Mouse (Mus musculus) kidney, embryonic 14.5 days (tissue): Measurements from ENCODE around the gene Mras. TPM values are rescaled to one million over a fixed set of nuclear protein-coding genes. Genes with fewer than 3 reads are reported as not detected.

Experiments
- ATAC-seq: fragments of 200-750 bp; cut with Nextera tagmentation; 2 replicates; pipeline ENCODE4 v1.8.0; 2017; ENCODE audit warnings: moderate number of reproducible peaks, mild to moderate bottlenecking, moderate TSS enrichment, moderate library complexity; ENCODE audit not compliant: low FRiP score, low TSS enrichment
- H3K27ac ChIP-seq: fragments of 300-500 bp; sonication (generic); 2 replicates; pipeline ENCODE4 v1.5.1; 2014; ENCODE audit warnings: low read depth, mild to moderate bottlenecking, low read length, moderate library complexity, mixed read lengths
- H3K27me3 ChIP-seq: fragments of 300-500 bp; sonication (generic); 2 replicates; pipeline ENCODE4 v1.6.1; 2014; ENCODE audit warnings: mild to moderate bottlenecking, low read length; ENCODE audit not compliant: control insufficient read depth, insufficient read depth
- H3K36me3 ChIP-seq: fragments of 300-500 bp; sonication (generic); 2 replicates; pipeline ENCODE4 v1.6.1; 2014; ENCODE audit warnings: low read length, mixed read lengths; ENCODE audit not compliant: control insufficient read depth, insufficient read depth
- H3K4me1 ChIP-seq: fragments of 300-500 bp; sonication (generic); 2 replicates; pipeline ENCODE4 v1.6.1; 2014; ENCODE audit warnings: low read length, mixed read lengths; ENCODE audit not compliant: control insufficient read depth, insufficient read depth
- H3K4me2 ChIP-seq: fragments of 300-500 bp; sonication (generic); replicated peaks from 2 replicates; pipeline ENCODE4 v1.6.1; 2014; ENCODE audit warnings: low read depth, mild to moderate bottlenecking, low read length
- H3K4me3 ChIP-seq: fragments of 300-500 bp; sonication (generic); 2 replicates; pipeline ENCODE4 v1.5.1; 2014; ENCODE audit warnings: mild to moderate bottlenecking, low read length
- H3K9ac ChIP-seq: fragments of 300-500 bp; sonication (generic); 2 replicates; pipeline ENCODE4 v1.6.1; 2014; ENCODE audit warnings: low read depth, mild to moderate bottlenecking, low read length, moderate library complexity
- H3K9me3 ChIP-seq: fragments of 300-500 bp; sonication (generic); 2 replicates; pipeline ENCODE4 v1.6.1; 2016; ENCODE audit warnings: low read length; ENCODE audit not compliant: control insufficient read depth
- whole genome bisulfite sequencing: fragments of 180-500 bp; shearing (Covaris S2); extraction: QIAGEN DNeasy Blood & Tissue Kit; methylation state at CpG from one replicate; pipeline ENCODE4 v1.1.7; 2014; 5-methylcytosine and 5-hydroxymethylcytosine counted together
- polyA plus RNA-seq: library from polyadenylated mRNA; unstranded; fragments of >200 nt; fragmentation: Nextera tagmentation; extraction: Ambion mirVana; gene quantifications from 2 replicates; pipeline ENCODE4 v1.2.1, GENCODE M21; 2014

Mras gene
- polyA plus RNA-seq, 1 experiment from 2014 or later: 11.8 TPM

DNA sequence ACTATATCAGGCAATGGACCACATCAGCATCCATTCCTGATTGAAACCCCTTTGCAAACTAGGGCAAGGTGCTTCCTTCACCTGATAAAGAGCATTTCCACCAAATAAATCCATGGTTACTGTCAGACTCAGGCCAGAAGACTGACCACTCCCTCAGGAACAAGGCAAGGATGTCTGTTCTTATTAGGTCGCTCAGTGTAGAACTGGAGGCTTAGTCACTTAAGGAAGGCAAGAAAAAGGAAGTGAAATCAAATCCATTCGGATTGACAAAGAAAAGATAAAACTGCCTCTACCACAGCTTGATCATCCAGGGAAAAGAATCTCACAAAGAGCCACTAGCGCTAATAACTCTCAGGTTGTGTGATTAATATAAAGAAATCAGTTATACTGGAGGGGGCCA is 27.9 kb downstream of the Mras start:
- no peaks in the 10 kb centered on the region for H3K36me3 ChIP-seq
- H3K27ac ChIP-seq: no peak overlapping the region
- ATAC-seq: no peak
- H3K27me3 ChIP-seq: no peaks in the 10 kb centered on the region
- H3K4me3 ChIP-seq: no peak overlapping the region
- H3K9me3 ChIP-seq: no peaks in the 10 kb centered on the region
- WGBS: 81% methylated on average over 3 of the region's 3 CpGs
- no peaks in the 10 kb centered on the region for H3K4me1 ChIP-seq
- no peak overlapping the region for H3K4me2 ChIP-seq
- no peak overlapping the region for H3K9ac ChIP-seq

- WGBS: 75% methylated on average over 9 of the region's 9 CpGs
- Histone ChIP-seq H3K4me2 (no peak overlapping the region), H3K36me3 (no peaks in the 10 kb centered on the region), H3K4me1 (no peaks in the 10 kb centered on the region), H3K9ac (no peak overlapping the region), H3K27ac (no peak overlapping the region), H3K27me3 (no peaks in the 10 kb centered on the region), H3K9me3 (no peaks in the 10 kb centered on the region), H3K4me3 (no peak overlapping the region)
- ATAC-seq: no peak
Measured at GRCm38 (mm10) chr9:99401288-99401974, 35.8 kb downstream of the Mras start.

- Histone ChIP-seq H3K4me3 (no peak overlapping the region), H3K27ac (no peak overlapping the region), H3K27me3 (no peaks in the 10 kb centered on the region), H3K9ac (no peak overlapping the region), H3K4me2 (no peak overlapping the region), H3K36me3 (no peaks in the 10 kb centered on the region), H3K9me3 (no peaks in the 10 kb centered on the region), H3K4me1 (no peaks in the 10 kb centered on the region)
- 77% methylated on average over 6 of the region's 6 CpGs for whole genome bisulfite sequencing
- ATAC-seq: no peak
Measured at GRCm38 (mm10) chr9:99400781-99401180, 36.4 kb downstream of the Mras start.

GRCm38 (mm10) chr9:99397056-99397815 is 39.9 kb downstream of the Mras start:
- Histone ChIP-seq H3K27me3 (no peaks in the 10 kb centered on the region), H3K4me1 (no peaks in the 10 kb centered on the region), H3K9ac (no peak overlapping the region), H3K9me3 (no peaks in the 10 kb centered on the region), H3K27ac (no peak overlapping the region), H3K4me3 (no peak overlapping the region), H3K36me3 (no peaks in the 10 kb centered on the region), H3K4me2 (no peak overlapping the region)
- WGBS: 80% methylated on average over 13 of the region's 13 CpGs
- ATAC-seq: no peak

DNA sequence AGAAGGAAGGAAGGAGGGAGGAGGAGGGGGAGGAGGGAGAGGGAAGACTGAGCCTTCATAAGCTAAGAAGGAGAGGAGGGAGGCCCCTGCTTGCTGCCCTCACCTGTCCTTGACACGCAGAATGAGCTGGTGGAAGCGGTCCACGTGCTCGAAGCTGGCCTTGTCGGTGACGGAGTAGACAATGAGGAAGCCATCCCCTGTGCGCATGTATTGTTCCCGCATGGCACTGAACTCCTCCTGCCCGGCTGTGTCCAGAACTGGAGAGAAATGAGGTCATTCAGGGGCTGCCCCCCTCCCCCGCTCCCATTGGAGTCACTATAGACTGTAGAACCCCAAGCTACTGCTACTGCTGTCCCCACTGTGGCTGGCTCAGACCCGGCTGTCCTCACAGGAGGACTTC is 42.8 kb downstream of the Mras start:
- H3K27ac ChIP-seq: no peak overlapping the region
- WGBS: 82% methylated on average over 11 of the region's 11 CpGs
- no peaks in the 10 kb centered on the region for H3K9me3 ChIP-seq
- H3K36me3 ChIP-seq: no peaks in the 10 kb centered on the region
- no peaks in the 10 kb centered on the region for H3K27me3 ChIP-seq
- no peak overlapping the region for H3K9ac ChIP-seq
- H3K4me3 ChIP-seq: no peak overlapping the region
- no peaks in the 10 kb centered on the region for H3K4me1 ChIP-seq
- ATAC-seq: 0 out of 2 replicates have a peak, but pooled peaks have one; percentile 16
- H3K4me2 ChIP-seq: no peak overlapping the region

GRCm38 (mm10) chr9:99393146-99393545 is 44.0 kb downstream of the Mras start:
- Histone ChIP-seq H3K9ac (no peak overlapping the region), H3K9me3 (no peaks in the 10 kb centered on the region), H3K4me2 (no peak overlapping the region), H3K27ac (no peak overlapping the region), H3K36me3 (no peaks in the 10 kb centered on the region), H3K4me3 (no peak overlapping the region), H3K4me1 (no peaks in the 10 kb centered on the region), H3K27me3 (no peaks in the 10 kb centered on the region)
- WGBS: 96% methylated on average over 8 of the region's 8 CpGs
- ATAC-seq: no peak

- H3K27ac ChIP-seq: no peak overlapping the region
- WGBS: 96% methylated on average over 10 of the region's 10 CpGs
- no peaks in the 10 kb centered on the region for H3K4me1 ChIP-seq
- H3K9ac ChIP-seq: no peak overlapping the region
- no peak overlapping the region for H3K4me2 ChIP-seq
- H3K9me3 ChIP-seq: no peaks in the 10 kb centered on the region
- no peaks in the 10 kb centered on the region for H3K27me3 ChIP-seq
- no peak for ATAC-seq
- H3K36me3 ChIP-seq: no peaks in the 10 kb centered on the region
- no peak overlapping the region for H3K4me3 ChIP-seq
Measured at GRCm38 (mm10) chr9:99391557-99391956, 45.6 kb downstream of the Mras start.

DNA sequence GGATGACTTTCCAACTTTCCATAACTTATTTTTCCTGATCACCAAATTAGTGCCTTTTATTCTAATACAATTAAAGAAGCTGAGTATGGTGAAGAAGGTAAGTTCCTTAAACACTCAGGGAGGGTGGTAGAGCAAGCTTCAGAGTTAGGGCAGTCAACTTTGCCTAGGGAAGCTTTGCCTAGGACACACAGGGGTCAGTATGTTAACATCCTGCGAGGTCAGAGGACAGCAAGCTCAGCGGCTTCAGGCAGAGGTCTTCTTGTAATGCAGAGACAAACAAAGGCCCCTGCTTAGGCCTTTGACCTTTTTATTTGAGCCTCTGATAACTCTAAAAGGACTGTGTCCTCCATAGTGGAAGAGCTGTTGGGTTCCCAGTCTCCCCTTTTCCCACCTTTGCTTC is 46.5 kb downstream of the Mras start:
- Histone ChIP-seq H3K27me3 (no peaks in the 10 kb centered on the region), H3K36me3 (no peaks in the 10 kb centered on the region), H3K9me3 (no peaks in the 10 kb centered on the region), H3K4me1 (no peaks in the 10 kb centered on the region), H3K27ac (no peak overlapping the region), H3K9ac (no peak overlapping the region), H3K4me2 (no peak overlapping the region), H3K4me3 (no peak overlapping the region)
- ATAC-seq: no peak
- 40% methylated on average over 2 of the region's 2 CpGs for WGBS

- Histone ChIP-seq H3K4me1 (no peaks in the 10 kb centered on the region), H3K27me3 (no peaks in the 10 kb centered on the region), H3K4me2 (no peak overlapping the region), H3K36me3 (no peaks in the 10 kb centered on the region), H3K27ac (no peak overlapping the region), H3K9ac (no peak overlapping the region), H3K9me3 (no peaks in the 10 kb centered on the region), H3K4me3 (no peak overlapping the region)
- 59% methylated on average over 5 of the region's 5 CpGs for WGBS
- ATAC-seq: no peak
Measured at GRCm38 (mm10) chr9:99390201-99390600, 47.0 kb downstream of the Mras start.
